Mouse (Mus musculus) inflammation-experienced regulatory T-cells, adult 6 months (primary cell): ENCODE measurements around the gene Col15a1. TPM values are rescaled to one million over a fixed set of nuclear protein-coding genes. Genes with fewer than 3 reads are reported as not detected.

ENCODE experiments used
- ATAC-seq: one replicate; pipeline ENCODE4 v1.8.0; 2017
- polyA plus RNA-seq, 3 experiments: library from polyadenylated mRNA; unstranded; fragments of 100-300 nt; shearing (Covaris generic); gene quantifications; one replicate each; pipeline ENCODE4 v1.2.1; 2017

Col15a1 gene
- polyA plus RNA-seq, 3 experiments from 2014 or later: 0.45 to 2.2 (median 1.6) TPM

DNA sequence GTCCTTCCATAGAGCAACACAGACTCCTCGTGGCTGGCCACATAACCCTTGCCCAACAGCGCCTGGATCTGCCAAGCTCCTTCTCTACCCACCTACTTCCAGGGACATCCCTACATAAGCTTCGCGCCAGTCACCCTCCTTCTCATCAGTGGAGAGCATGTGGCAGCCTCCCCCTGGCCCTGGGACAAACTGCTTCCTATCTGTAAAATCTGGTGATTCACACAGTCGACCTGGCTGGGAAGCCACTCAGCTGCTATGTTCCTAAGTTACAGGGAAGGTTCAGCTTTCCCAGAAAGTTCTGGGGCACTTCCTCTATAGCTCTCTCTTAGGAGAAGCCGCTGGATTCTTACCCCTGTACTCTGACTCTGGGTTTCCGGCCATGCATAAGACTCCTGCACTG lies 22.5 kb downstream of the Col15a1 start:
- ATAC-seq: no peak

DNA sequence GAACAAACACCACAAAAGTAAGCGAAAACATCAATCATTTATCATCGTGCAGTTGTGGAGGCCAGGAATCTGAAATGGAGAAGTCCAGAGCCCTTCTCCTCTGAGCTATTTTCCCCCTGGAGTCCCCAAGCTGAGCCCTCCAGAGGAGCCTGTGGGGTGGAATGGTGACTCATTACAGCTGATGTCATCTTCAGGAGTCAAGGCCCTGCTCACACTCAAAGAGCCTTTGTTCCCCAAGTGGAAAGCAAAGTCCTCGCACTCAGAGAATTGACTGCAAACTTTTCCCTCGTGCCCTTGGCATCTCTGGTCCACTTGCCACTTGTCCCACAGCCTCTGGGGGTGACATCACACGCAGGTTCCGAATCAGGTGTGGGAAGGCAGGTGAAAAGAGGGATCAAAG lies 23.4 kb downstream of the Col15a1 start:
- ATAC-seq: no peak

DNA sequence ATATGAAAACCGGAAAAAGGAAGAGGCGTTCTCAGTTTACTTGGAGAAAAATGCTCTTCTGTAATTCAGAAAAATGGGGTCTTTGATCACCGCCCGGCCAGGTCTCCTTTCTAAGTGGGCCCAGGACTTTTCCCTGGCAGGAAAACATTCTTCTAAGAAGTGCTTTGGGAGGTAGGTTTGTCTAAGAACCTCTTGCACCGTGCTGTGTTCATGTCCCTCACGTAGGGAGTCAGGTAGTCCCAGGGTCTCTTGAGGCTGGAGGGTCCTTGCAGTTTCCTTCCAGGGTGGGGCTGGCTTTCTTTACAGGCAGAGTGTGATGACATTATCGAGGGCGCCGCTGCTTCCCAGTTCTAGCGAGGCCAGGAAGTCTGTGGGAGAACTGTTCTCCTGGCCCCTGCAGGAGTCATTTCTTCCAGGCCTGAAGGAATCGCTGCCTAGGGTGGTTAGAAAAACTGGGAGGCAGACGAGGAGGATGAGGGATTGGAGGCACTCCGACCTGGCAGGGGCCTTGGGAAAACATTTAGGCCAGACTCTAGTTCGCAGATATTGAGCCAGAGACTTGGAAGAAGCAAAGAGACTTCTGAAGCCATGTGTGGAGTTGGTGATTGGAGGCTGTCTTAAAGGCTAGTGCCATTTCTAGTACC lies 25.4 kb downstream of the Col15a1 start:
- no peak for ATAC-seq

DNA sequence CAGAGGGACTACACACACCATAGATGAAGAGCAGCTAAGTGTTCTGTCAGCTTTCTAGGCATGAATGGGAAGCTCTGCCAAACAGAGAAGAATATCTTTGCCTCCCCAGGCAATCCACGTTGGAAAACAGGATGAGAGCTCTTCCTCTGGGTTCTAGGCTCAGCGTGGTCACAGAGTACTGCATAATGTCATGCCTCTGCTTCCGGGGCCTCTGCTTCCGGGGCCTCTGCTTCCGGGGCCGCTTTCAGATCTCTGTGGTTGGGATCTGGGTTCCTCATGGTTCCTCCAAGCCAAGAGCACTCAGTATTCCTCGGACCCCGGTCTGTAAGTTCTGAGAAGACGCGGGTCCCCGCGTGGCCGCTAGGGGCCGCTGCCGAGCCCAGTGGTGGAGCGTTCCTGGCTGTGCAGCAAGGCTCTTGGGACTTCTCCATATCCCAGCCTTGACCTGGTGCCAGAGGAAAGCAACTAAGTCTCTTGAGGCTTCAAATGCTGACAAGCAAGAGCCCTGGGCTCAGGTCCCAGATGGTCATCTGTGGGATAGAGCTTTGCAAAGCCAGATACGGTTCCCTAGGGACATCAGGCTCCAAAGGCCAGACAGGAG lies 26.8 kb downstream of the Col15a1 start:
- ATAC-seq: peak; percentile 58

DNA sequence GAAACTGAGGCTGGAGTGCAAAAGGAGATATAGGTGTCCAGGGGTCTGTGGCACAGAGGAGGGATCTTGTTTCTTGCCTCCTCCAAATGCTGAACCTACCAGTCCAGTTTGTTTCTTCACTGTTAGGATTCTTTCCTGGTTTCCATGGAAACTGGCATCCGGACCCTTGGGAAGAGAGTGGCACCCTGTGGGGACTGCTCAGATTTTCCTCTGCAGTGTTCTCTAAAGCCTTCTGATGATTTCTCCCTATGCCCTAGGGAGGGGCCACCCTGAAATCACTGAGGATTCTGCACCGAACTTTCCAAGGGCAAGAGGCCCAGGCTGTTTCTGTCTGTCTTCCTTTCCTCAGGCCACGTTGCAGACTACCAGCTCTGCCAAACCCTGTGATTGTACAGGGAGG lies 27.4 kb downstream of the Col15a1 start:
- ATAC-seq: no peak

DNA sequence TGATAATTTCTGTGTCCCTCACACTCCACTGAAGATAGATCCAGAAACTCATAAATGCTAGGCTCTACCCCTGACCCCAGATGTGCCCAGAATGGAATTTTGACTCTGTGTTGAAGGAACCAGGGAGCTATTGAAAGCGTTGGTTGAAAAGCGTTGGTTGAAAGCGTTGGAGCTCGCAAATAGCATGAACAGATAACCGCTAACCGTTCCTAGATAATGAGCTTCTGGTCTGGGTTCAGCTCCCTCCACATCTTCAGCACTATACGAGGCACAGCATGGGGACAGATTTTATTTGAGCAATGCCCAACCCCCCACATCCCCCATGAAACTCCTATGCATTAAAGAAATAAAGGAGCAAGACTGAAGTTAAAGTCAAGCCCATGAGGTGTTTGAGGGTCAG lies 28.1 kb downstream of the Col15a1 start:
- no peak for ATAC-seq

DNA sequence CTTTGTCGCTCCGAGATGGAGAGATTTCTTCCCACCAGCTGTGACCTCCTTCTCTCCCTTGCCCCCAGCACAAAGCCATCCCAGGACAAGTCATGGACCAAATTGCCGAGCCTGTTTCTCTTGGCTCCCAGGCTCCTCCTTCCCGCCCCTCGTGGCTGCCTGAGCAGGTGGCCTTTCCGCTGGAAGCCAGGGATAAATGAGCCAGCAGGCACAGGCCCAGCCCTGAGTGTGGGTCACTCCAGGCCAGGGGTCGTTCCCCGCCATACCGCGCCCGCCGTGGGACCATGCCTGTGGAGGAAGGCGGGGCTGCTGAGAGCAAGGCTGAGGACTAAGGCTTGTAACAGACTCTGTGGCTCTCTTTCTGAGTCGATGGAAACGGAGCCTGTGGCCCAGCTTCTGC lies 29.3 kb downstream of the Col15a1 start:
- no peak for ATAC-seq

DNA sequence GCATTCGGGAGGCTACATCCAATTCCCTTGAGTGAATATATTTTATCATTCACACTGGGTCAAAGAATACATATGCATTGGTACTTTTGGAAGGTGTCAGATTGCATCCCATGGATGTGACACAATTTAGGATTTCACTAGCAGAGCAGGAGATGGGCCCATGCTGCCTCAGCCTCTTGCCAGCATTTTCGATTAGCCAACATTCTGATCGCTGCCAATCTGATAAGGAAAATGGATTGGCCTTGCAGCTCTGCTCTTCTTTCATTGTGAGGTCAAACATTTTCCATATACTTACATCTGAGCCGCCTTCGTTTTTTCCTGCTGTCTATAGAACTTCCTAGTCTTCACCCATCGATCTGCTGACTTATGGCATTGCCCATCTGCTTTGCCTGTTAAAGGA lies 31.2 kb downstream of the Col15a1 start:
- no peak for ATAC-seq

DNA sequence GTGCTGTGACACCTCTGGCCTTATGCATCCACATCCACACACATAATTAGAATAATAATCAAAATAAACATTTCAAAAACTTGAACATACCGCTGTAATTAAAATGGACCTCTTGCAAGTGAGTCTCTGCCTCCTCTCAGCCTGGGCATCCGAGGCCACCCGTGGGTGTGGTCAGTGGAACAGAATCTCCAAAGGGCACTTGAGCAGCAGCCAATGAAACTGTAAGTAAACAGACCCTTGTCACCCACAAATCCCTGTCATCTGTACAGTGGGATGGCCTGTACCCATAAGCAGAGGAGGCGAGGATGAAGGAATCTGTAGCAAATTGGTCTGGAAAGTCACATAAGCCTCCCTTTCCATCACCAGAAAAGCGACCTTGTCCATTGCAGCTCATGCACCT lies 32.9 kb downstream of the Col15a1 start:
- ATAC-seq: no peak

DNA sequence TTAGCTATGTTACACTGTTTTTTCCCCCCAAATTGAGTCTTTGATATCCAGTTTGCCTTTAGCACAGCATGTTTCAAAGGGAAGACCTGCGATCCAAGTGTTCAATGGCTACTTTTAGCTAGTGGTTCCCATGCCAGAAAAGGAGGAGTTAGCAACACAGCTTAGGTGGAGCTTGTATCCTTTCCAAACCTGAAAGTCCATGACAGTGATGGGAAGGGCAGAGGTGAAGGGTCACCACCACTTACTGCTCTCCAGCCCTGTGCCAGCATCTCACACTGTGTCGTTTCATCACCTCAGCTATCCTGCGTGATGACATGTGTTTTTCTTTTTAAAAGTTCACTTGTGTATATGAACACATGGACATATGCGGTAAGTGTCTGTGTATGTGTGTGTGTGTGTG lies 34.2 kb downstream of the Col15a1 start:
- ATAC-seq: no peak

DNA sequence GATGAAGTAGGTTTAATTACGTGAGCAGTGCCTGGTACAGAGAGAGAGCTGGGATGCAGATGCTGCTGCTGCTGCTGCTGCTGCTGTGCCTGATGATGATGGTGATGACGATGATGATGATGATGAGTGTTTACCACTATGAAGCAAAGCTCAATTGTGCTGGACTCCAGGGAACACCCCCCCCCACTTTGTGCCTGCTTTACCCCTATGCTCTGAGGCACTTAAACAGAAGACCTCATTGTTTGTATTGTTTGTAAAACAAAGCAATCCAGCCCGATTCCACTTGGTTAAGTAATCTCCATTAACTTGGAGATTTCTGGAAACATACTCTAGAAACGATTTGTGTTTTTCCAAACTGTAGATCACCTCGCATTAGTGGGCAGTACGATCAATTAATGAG lies 36.7 kb downstream of the Col15a1 start:
- ATAC-seq: no peak

DNA sequence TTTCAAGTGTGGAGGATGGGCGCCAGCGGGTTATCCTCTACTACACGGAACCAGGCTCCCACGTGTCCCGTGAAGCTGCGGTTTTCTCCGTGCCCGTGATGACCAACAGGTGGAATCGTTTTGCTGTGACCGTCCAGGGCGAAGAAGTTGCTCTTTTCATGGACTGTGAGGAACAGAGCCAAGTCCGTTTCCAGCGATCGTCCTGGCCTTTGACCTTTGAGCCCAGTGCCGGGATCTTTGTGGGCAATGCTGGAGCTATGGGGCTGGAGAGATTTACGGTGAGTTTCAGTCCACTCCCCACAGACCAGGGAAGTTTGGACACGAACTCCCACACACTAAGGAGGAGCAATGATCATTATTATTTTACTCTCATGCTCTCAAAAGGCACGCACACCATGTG lies 37.7 kb downstream of the Col15a1 start:
- no peak for ATAC-seq

DNA sequence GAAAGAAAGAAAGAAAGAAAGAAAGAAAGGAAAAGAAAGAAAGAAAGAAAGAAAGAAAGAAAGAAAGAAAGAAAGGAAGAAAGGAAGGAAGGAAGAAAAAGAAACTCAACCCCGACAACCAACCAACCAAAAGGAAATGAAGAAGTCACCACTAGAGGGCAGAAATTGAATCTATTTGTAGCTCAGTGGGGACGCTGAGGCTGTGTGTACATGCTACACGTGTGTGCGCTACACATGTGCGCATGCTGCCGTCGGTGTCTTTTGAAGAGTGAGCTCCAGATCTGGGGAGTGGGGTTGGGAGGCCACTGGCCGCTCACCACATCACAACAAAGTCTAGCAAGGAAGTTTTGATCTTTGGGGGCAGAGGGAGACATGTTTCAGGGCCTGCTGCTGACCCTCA lies 38.9 kb downstream of the Col15a1 start:
- peak; percentile 48 for ATAC-seq

DNA sequence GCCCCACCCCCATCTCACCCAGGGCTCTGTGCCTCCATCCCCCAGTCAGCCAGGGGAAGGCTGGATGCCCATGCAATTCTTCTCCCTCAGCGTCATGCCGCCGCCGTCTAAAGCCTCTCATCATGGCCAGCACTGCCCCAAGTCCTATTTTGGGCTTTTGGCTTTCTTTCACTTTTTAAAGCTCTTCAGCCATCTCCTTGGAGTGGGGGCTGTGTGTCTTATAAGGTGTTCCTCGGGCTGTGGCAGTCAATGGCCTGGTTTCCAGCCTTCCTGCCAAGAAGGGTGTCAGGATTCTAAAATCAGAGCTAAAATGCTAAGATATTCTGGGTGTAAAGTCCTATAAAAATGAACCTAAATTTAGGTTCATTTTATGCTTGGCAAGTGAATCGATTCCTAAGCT lies 39.6 kb downstream of the Col15a1 start:
- ATAC-seq: no peak

DNA sequence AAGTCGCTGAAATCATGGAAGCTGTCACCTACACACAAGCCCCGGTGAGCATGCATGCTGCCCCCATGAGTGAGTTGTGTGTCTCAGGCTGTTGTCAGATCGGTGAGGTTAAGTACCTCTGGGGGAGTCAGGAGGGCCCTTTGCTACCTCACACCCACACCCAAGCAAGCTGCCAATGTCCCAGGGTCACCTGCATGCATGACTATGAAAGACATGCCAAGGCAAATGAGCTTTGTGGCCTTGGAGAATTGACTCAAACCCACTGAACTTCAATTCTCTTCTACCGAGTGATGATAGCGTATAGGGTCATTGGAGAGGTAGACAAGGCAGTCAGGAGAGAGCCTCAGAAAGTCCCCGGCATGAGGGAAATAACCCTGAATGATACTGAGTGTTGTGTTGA lies 41.2 kb downstream of the Col15a1 start:
- no peak for ATAC-seq

DNA sequence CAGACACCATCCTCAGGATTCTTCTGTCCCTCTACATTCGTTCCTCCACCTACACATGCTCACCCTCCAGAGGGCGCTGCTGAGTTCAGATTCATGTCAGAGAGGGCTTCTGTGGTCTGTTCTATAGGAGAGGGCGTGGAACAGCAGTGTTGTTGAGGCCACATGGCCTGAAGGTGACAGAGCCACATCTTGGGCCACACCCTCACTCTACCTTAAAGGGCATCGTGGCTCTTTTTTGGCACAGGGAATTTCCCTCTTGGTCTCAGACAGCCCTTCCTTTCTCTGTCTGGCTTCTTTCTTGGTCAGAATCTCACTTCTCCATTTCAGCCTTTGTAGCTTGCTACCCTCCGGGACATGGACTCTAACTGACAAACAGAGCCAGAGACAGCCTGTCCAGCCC lies 43.1 kb downstream of the Col15a1 start:
- peak; percentile 93 for ATAC-seq

DNA sequence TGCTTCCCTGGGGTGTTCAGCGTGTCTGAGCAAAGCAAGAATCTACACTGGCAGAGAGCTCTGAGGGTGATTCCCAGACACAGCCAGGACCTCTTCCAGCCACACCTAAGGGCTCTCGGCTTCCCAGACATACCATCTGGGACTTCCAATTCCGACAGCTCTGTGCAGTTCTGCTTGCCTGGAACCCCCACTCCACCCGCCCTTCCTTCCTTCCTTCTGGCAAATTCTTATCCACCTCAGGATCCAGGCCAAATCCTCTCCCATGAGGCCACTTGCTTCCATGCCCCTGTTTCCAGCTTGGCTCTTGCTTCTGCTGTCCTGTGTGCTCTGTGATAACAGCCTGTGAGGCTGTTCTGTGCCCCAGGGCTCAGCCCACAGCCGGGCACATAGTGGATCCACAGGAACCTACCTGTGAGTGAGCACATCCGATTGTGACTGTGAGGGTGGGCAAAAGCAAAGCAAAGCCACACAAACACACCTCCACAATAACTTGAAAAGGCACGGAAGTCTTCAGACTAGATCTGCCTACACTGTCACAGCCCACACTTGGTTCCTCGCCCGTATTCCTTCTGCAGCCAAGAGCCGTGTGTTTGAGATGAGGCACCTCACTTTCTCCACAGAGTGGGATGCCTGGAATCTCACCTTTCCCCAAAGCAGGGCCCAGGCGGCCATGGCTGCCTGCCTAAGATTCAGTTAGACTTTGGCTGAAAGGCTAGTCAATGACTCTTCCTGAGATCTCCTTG lies 43.9 kb downstream of the Col15a1 start:
- no peak for ATAC-seq

DNA sequence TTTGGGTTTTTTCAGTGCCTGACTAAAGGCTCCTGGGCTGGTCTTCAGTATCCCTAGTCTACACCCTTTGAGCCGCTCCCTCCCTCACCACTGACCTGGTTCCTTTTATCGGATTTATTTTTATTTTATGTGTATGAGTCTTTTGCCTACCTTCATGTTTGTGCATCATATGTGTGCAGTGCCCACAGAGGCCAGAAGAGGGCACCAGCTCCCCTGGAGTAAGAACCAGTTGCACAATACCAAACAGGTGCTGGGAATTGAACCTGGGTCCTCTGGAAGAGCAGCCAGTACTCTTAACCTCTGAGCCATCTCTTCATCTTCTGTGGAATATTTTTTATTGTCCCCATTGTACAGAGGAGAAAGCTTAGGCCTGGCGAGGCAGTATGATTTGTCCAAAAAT lies 44.7 kb downstream of the Col15a1 start:
- ATAC-seq: no peak

DNA sequence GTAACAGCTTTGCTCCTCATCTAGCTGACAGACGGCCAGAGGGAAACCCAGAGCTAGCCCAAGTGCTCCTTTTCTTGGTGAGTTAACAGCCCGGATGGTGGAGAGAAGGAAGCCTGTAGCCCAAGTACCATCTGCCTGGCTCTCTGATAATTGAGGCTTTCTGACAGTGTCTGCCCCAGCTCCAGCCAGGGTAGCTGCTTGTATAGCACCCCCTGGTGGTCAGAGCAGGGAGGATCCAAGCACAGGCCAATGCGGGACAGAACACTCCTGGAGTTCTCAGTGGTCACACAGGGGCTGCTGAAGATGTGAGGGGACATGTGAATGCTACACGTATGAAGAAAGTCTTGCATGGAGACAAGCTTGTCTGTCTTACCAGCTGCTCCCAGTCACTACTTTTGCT lies 47.7 kb downstream of the Col15a1 start:
- peak; percentile 41 for ATAC-seq

DNA sequence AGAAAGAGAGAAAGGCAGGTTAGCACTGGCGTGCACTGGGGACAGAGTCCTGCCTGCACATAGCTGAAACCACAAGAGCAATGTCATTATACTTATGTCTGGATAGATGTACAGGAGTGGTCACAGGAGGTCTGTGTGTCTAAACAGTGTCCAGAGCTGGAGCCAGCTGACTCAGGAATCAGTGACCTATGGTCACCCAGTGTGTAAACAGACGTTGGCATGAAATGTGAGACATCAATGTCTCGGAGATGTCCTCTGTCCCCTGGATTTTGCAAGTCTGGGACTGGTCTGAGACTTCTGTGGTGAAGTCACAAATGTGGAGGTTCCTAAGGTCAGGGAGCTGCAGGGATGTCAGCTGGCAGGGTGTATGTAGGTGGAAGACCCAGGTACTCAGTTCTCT lies 50.2 kb downstream of the Col15a1 start:
- no peak for ATAC-seq

DNA sequence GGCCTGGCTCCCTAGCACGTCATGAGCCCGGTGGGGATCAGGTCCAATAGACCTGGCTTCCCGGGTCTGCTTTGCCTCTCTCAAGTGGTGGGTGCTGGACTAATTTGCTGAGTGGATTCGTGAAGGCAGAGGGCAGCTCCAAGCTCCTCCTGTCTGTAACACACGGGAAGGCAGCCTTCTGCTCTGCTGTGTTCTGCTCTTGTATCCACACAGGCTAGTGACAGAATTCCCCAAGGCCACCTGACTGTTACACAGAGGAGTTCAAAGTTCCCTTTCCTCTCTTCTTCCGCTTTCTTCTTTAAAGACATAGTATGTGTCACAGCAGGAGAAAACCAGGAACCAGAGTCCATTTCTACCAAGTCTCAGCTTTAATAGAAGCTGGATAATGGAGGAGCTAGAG lies 53.1 kb downstream of the Col15a1 start:
- no peak for ATAC-seq

DNA sequence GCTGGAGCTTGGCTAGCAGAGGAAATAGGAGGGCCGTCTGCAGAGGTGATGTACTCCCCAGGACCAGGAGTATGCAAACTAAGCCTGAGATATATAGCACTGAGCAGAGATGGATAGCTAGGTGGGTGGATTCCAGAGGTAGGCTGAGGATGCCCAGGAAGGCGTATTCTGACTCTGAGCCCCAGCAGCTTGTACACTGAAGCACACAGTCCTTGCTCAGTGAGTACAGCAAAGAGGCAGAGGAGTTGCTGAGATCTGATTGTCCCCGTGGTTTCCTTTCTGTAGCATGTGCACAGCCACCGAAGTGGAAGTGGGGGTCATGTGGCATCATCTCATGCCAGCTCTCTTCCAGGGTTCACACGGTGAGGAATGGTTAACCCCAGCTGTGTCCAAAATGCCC lies 54.0 kb downstream of the Col15a1 start:
- peak; percentile 78 for ATAC-seq

DNA sequence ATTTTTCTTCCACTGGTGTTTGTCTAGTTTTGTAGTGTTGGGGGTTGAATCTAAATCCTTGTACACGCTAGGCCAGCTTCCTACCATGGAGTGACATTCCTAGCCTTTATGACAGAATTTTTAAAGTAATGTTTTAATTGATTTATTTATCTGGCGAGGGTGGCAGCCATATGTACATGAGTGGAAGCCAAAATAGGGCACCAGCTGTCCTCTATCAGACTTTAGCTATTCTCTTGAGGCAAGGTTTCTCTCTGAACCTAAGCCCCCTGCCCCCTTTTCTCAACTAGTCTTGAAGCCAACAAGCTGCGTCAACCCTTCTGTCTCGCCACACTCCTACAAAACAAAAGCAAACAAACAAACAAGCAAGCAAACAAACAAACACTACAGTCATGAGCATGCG lies 57.6 kb downstream of the Col15a1 start:
- ATAC-seq: no peak

DNA sequence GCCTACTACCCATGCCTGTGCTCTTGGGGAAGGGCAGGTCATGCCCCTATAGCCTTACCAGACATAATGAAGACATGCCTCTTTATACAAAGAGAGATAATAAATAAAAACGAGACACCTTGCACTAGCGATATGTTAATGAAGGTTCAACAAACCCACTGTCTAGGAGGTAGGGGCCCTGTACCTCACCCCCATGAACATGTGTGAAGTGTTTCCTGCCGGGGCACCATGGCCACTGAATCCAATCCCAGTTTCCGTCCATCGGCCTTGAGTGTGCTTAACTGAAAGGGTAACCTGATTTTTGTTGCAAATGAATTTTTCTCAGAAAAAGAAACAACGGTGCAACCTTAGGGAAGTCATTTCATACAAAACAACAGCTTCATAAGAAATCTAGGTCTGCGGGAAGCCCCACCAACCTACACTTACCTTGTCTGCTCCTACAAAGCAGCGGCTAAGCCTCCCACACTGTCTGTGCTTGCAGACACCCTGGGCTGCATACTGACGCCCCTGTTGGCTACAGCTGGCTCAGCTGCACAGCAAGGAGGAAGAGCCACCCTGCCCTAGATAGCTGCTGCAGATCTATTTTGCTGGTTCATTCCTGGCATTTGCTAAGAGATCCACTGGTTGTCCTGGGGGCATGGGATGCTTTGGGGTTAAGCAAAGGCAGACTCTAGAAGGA lies 64.6 kb downstream of the Col15a1 start:
- peak; percentile 75 for ATAC-seq
